Mouse (Mus musculus) ES-Bruce4 (cell line): ENCODE results near the gene Samd4b.

Experiments used
- CTCF ChIP-seq: IDR thresholded peaks from one replicate; pipeline ENCODE4 v1.8.1; 2011; ENCODE audit warnings: low read depth, low read length
- EP300 ChIP-seq: IDR thresholded peaks from 2 replicates; pipeline ENCODE4 v1.6.1; 2011; ENCODE audit warnings: low read depth, low read length; ENCODE audit not compliant: insufficient read depth
- POLR2A ChIP-seq: IDR thresholded peaks from one replicate; pipeline ENCODE4 v1.8.1; 2011; ENCODE audit warnings: low read length; ENCODE audit not compliant: insufficient read depth

GRCm38 (mm10) chr7:28372251-28373108, 225.5 kb downstream of the Samd4b start, which contains the start of gene Plekhg2:
- peak; percentile 19 for TF ChIP-seq CTCF
- no peak for TF ChIP-seq POLR2A
- 0 out of 2 replicates have a peak, but pooled peaks have one; percentile 38 for TF ChIP-seq EP300
